Comparison of ENCODE assay signal across 24 mouse cellular contexts in the genomic region with DNA sequence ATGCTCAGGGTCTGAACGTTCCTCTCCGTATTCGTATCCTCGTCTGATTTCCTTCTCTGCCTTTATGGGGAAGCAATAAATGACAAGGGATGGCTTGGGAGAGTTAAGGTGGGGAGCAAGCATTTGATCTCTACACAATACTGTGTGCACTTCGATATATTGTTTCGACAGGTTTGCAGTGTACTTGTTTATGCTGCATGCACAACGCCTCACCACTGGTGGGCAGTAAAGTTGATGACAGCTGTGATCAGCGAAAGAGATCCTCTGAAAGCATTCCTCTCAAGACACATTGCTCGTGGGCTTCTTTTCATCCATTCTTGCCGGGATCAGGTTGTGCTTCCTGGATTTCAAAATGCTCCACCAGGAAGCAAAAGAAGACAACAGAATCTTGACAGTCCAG. TPM values are rescaled to one million over a fixed set of nuclear protein-coding genes. Genes with fewer than 3 reads are reported as not detected.
A peak's percentile ranks its signal among the peaks of the same experiment; 100 is the strongest.
DNase-seq lines count a peak whose midpoint lies in the region; ATAC-seq and TF ChIP-seq lines count a peak whose summit lies in the region.
"Had no signal": no experiment of that assay in that cellular context is flagged by ENCODE, and none has a peak within 500 bp of the region (broad histone marks: within the 10 kb centered on the region; RNA-seq: fewer than 3 reads in every experiment).

No protein-coding gene starts in this region.

- H3K36me3 ChIP-seq in neural tube, embryonic 15.5 days: no peaks in the 10 kb centered on the region
- H3K36me3 ChIP-seq in small intestine, adult 2 months (ENCODE audit: control insufficient read depth, insufficient read depth, low read length): no peaks in the 10 kb centered on the region
- H3K36me3 ChIP-seq: embryonic facial prominence, embryonic 15.5 days; forebrain, embryonic 10.5 days; heart, embryonic 13.5 days; limb, embryonic 12.5 days; liver, embryonic 15.5 days had no signal

- TF ChIP-seq CTCF in layer of hippocampus, adult 2 months (conservative IDR thresholded peaks at IDR 0.05): peak; percentile 50
- no peak for TF ChIP-seq CTCF in small intestine, adult 2 months (IDR thresholded peaks at IDR 0.05; ENCODE audit: extremely low read depth, insufficient read length, insufficient replicate concordance, low read depth, low read length)

- H3K4me3 ChIP-seq in layer of hippocampus, adult 2 months: no peak overlapping the region
- no peak overlapping the region for H3K4me3 ChIP-seq in neural tube, embryonic 15.5 days (replicated peaks)
- H3K4me3 ChIP-seq in small intestine, adult 2 months (ENCODE audit: low read depth, low read length): peak overlapping the region; percentile 36; the same call in 1 of the 2 replicates
- H3K4me3 ChIP-seq: embryonic facial prominence, embryonic 15.5 days; forebrain, embryonic 10.5 days; heart, embryonic 13.5 days; limb, embryonic 12.5 days; liver, embryonic 15.5 days had no signal

- no peaks in the 10 kb centered on the region for H3K4me1 ChIP-seq in neural tube, embryonic 15.5 days
- H3K4me1 ChIP-seq in small intestine, adult 2 months (ENCODE audit: control insufficient read depth, insufficient read depth, insufficient read length, low read length): no peaks in the 10 kb centered on the region
- H3K4me1 ChIP-seq: embryonic facial prominence, embryonic 15.5 days; forebrain, embryonic 10.5 days; heart, embryonic 13.5 days; limb, embryonic 12.5 days; liver, embryonic 15.5 days had no signal

- H3K4me2 ChIP-seq in neural tube, embryonic 15.5 days: no peak overlapping the region
- H3K4me2 ChIP-seq: embryonic facial prominence, embryonic 15.5 days; heart, embryonic 13.5 days; limb, embryonic 12.5 days; liver, embryonic 15.5 days had no signal

- 70% methylated on average over 10 of the region's 10 CpGs for WGBS in neural tube, embryonic 15.5 days
- WGBS in small intestine, adult 2 months: 51% methylated on average over 10 of the region's 10 CpGs

- no peaks in the 10 kb centered on the region for H3K27me3 ChIP-seq in neural tube, embryonic 15.5 days (replicated peaks)
- H3K27me3 ChIP-seq in small intestine, adult 2 months (ENCODE audit: control insufficient read depth, insufficient read depth, low read length): no peaks in the 10 kb centered on the region
- H3K27me3 ChIP-seq: embryonic facial prominence, embryonic 15.5 days; heart, embryonic 13.5 days; limb, embryonic 12.5 days; liver, embryonic 15.5 days had no signal

- no peak for TF ChIP-seq POLR2A in small intestine, adult 2 months (IDR thresholded peaks at IDR 0.05; ENCODE audit: low read depth, low read length)

- H3K9me3 ChIP-seq in neural tube, embryonic 15.5 days (replicated peaks): no peaks in the 10 kb centered on the region
- H3K9me3 ChIP-seq: embryonic facial prominence, embryonic 15.5 days; forebrain, embryonic 10.5 days; heart, embryonic 13.5 days; limb, embryonic 12.5 days; liver, embryonic 15.5 days had no signal

- ATAC-seq in neural tube, embryonic 15.5 days (ENCODE audit: low FRiP score): peak; percentile 31; the same call in 1 of the 2 replicates
- ATAC-seq: Patski had no signal

- no peak overlapping the region for H3K9ac ChIP-seq in neural tube, embryonic 15.5 days (replicated peaks)
- H3K9ac ChIP-seq: embryonic facial prominence, embryonic 15.5 days; heart, embryonic 13.5 days; limb, embryonic 12.5 days; liver, embryonic 15.5 days had no signal

- H3K27ac ChIP-seq in layer of hippocampus, adult 2 months: no peak overlapping the region
- no peak overlapping the region for H3K27ac ChIP-seq in neural tube, embryonic 15.5 days (replicated peaks)
- H3K27ac ChIP-seq in small intestine, adult 2 months (ENCODE audit: insufficient read depth, low read depth, low read length): no peak overlapping the region
- H3K27ac ChIP-seq: embryonic facial prominence, embryonic 15.5 days; forebrain, embryonic 10.5 days; heart, embryonic 13.5 days; limb, embryonic 12.5 days; liver, embryonic 15.5 days had no signal

- DNase-seq in embryo, embryonic 10 days (ENCODE audit: low spot score): peak; percentile 7
- no peak for DNase-seq in embryo, embryonic 10.5 days (ENCODE audit: low spot score)
- no peak for DNase-seq in layer of hippocampus, adult 2 months (ENCODE audit: low spot score in 2 of 2)
- DNase-seq in layer of hippocampus, adult 9-11 months: no peak
- no peak for DNase-seq in neural tube, embryonic 10.5 days (ENCODE audit: extremely low spot score, low spot score)
- no peak for DNase-seq in heart, adult 9 months (ENCODE audit: low spot score in 2 of 2)
- DNase-seq: adrenal gland, postnatal 36 days; cerebellum, adult 9-10 months; embryo, embryonic 11 days; lung, postnatal 36 days; thymus, adult 18-20 months had no signal

RNA-seq across cellular contexts. Expression of a gene that starts 11.0 kb away (rescaled TPM):
- total RNA-seq in layer of hippocampus, adult 2 months (2021): not detected
- 0.35 and 0.82 TPM in 2 replicates for polyA plus RNA-seq in neural tube, embryonic 15.5 days (2015; fragmentation: Nextera tagmentation; extraction: Ambion mirVana)
- not detected in 2 replicates for polyA plus RNA-seq in small intestine, adult 2 months (2012; rRNA removed)
- total RNA-seq: adrenal gland, postnatal 36 days; hematopoietic stem cell, adult 5-6 weeks; layer of hippocampus, adult 18-20 months; left cerebral cortex, adult 18-20 months had no signal

RNA-seq across cellular contexts. Expression of a gene that starts 11.0 kb away (rescaled TPM):
- not detected for total RNA-seq in layer of hippocampus, adult 2 months (2021)
- not detected in 2 replicates for polyA plus RNA-seq in neural tube, embryonic 15.5 days (2015; fragmentation: Nextera tagmentation; extraction: Ambion mirVana)
- not detected in 2 replicates for polyA plus RNA-seq in small intestine, adult 2 months (2012; rRNA removed)
- total RNA-seq: adrenal gland, postnatal 36 days; hematopoietic stem cell, adult 5-6 weeks; layer of hippocampus, adult 18-20 months; left cerebral cortex, adult 18-20 months had no signal
- polyA plus RNA-seq: forebrain, embryonic 10.5 days; gonadal fat pad, adult 2 months; heart, embryonic 13.5 days; kidney, embryonic 14.5 days; limb, embryonic 12.5 days; liver, embryonic 15.5 days; Patski had no signal

RNA-seq across cellular contexts. Expression of a gene that starts 15.8 kb away (rescaled TPM):
- total RNA-seq in layer of hippocampus, adult 2 months (2021): not detected
- polyA plus RNA-seq in neural tube, embryonic 15.5 days (2015; fragmentation: Nextera tagmentation; extraction: Ambion mirVana): not detected in 2 replicates
- polyA plus RNA-seq in small intestine, adult 2 months (2012; rRNA removed): not detected in 2 replicates
- total RNA-seq: adrenal gland, postnatal 36 days; hematopoietic stem cell, adult 5-6 weeks; layer of hippocampus, adult 18-20 months; left cerebral cortex, adult 18-20 months had no signal
- polyA plus RNA-seq: embryonic facial prominence, embryonic 15.5 days; forebrain, embryonic 10.5 days; gonadal fat pad, adult 2 months; heart, embryonic 13.5 days; kidney, embryonic 14.5 days; limb, embryonic 12.5 days; liver, embryonic 15.5 days; Patski had no signal
